Mouse (Mus musculus): ENCODE results near the gene Hecw1. TPM values are rescaled to one million over a fixed set of nuclear protein-coding genes. Genes with fewer than 3 reads are reported as not detected.

Gene Hecw1
- 18.8 and 22.3 TPM in 2 replicates for polyA plus RNA-seq (2016; fragmentation: Nextera tagmentation; extraction: Ambion mirVana)

- WGBS = 0% methylated on average over 14 of the region's 15 CpGs
- Histone ChIP-seq H3K36me3 (no peaks in the 10 kb centered on the region), H3K4me3 (peak within 1 kb of the TSS; percentile 52), H3K9ac (replicated peaks) (peak within 1 kb of the TSS; percentile 66), H3K4me2 (replicated peaks) (peak within 1 kb of the TSS; percentile 82), H3K4me1 (0 out of 2 replicates have a peak, but pooled peaks cover 4% of the 10 kb centered on the region), H3K9me3 (no peaks in the 10 kb centered on the region), H3K27ac (replicated peaks) (peak within 1 kb of the TSS; percentile 77), H3K27me3 (peaks cover 13% of the 10 kb centered on the region)
- peak; percentile 85 for ATAC-seq (ENCODE audit: low FRiP score, low read depth)
These were observed at the start of gene Hecw1 for GRCm38 (mm10) chr13:14522906-14523269. Gene Hecw1, minus strand, starts transcription at chr13:14523228.

- no peaks in the 10 kb centered on the region for H3K4me1 ChIP-seq
- no peaks in the 10 kb centered on the region for H3K9me3 ChIP-seq
- no peak overlapping the region for H3K27ac ChIP-seq (replicated peaks)
- no peak overlapping the region for H3K4me2 ChIP-seq (replicated peaks)
- 79% methylated on average over 1 of the region's 1 CpGs for WGBS
- no peak overlapping the region for H3K4me3 ChIP-seq
- H3K27me3 ChIP-seq = no peaks in the 10 kb centered on the region
- peak; percentile 41; the same call in 1 of the 2 replicates for ATAC-seq (ENCODE audit: low FRiP score, low read depth)
- no peaks in the 10 kb centered on the region for H3K36me3 ChIP-seq
- H3K9ac ChIP-seq (replicated peaks) = no peak overlapping the region
These were observed 38.3 kb upstream of the Hecw1 start for GRCm38 (mm10) chr13:14561336-14561735.

- H3K9ac ChIP-seq (replicated peaks) = no peak overlapping the region
- WGBS = 77% methylated on average over 2 of the region's 2 CpGs
- H3K4me3 ChIP-seq = no peak overlapping the region
- no peak overlapping the region for H3K27ac ChIP-seq (replicated peaks)
- no peaks in the 10 kb centered on the region for H3K36me3 ChIP-seq
- H3K9me3 ChIP-seq = no peaks in the 10 kb centered on the region
- no peak for ATAC-seq (ENCODE audit: low FRiP score, low read depth)
- H3K4me2 ChIP-seq (replicated peaks) = no peak overlapping the region
- H3K4me1 ChIP-seq = no peaks in the 10 kb centered on the region
- H3K27me3 ChIP-seq = no peaks in the 10 kb centered on the region
These were observed 29.6 kb upstream of the Hecw1 start for GRCm38 (mm10) chr13:14552628-14553027.

GRCm38 (mm10) chr13:14542860-14543259, 19.8 kb upstream of the Hecw1 start:
- Histone ChIP-seq H3K4me1 (no peaks in the 10 kb centered on the region), H3K27me3 (no peaks in the 10 kb centered on the region), H3K9me3 (no peaks in the 10 kb centered on the region), H3K36me3 (no peaks in the 10 kb centered on the region), H3K27ac (replicated peaks) (no peak overlapping the region), H3K4me3 (no peak overlapping the region), H3K9ac (replicated peaks) (no peak overlapping the region), H3K4me2 (replicated peaks) (no peak overlapping the region)
- ATAC-seq (ENCODE audit: low FRiP score, low read depth) = no peak
- WGBS = 78% methylated on average over 5 of the region's 5 CpGs

- H3K4me3 ChIP-seq = peak overlapping the region; percentile 52
- ATAC-seq (ENCODE audit: low FRiP score, low read depth) = peak; percentile 92
- peak overlapping the region; percentile 82 for H3K4me2 ChIP-seq (replicated peaks)
- 1% methylated on average over 38 of the region's 38 CpGs for WGBS
- H3K36me3 ChIP-seq = no peaks in the 10 kb centered on the region
- H3K27ac ChIP-seq (replicated peaks) = peak overlapping the region; percentile 77
- no peaks in the 10 kb centered on the region for H3K9me3 ChIP-seq
- 0 out of 2 replicates have a peak, but pooled peaks cover 4% of the 10 kb centered on the region for H3K4me1 ChIP-seq
- H3K9ac ChIP-seq (replicated peaks) = peak overlapping the region; percentile 66
- peaks cover 13% of the 10 kb centered on the region for H3K27me3 ChIP-seq
These were observed 711 bp downstream of the Hecw1 start for GRCm38 (mm10) chr13:14522128-14522905.

GRCm38 (mm10) chr13:14521746-14522127, 1.3 kb downstream of the Hecw1 start:
- Histone ChIP-seq H3K9me3 (no peaks in the 10 kb centered on the region), H3K4me3 (peak overlapping the region; percentile 52), H3K27me3 (peaks cover 13% of the 10 kb centered on the region), H3K4me2 (replicated peaks) (peak overlapping the region; percentile 82), H3K9ac (replicated peaks) (peak overlapping the region; percentile 66), H3K36me3 (no peaks in the 10 kb centered on the region), H3K27ac (replicated peaks) (peak overlapping the region; percentile 77), H3K4me1 (0 out of 2 replicates have a peak, but pooled peaks cover 4% of the 10 kb centered on the region)
- peak; percentile 8 for ATAC-seq (ENCODE audit: low FRiP score, low read depth)
- 20% methylated on average over 4 of the region's 4 CpGs for WGBS

- H3K4me2 ChIP-seq (replicated peaks) = peak overlapping the region; percentile 82
These were observed 3.4 kb downstream of the Hecw1 start for GRCm38 (mm10) chr13:14519605-14520004.

GRCm38 (mm10) chr13:14517478-14517877, 5.5 kb downstream of the Hecw1 start:
- no peak for ATAC-seq (ENCODE audit: low FRiP score, low read depth)
- Histone ChIP-seq H3K27me3 (0 out of 2 replicates have a peak, but pooled peaks cover 8% of the 10 kb centered on the region), H3K36me3 (no peaks in the 10 kb centered on the region), H3K4me1 (0 out of 2 replicates have a peak, but pooled peaks cover 2% of the 10 kb centered on the region), H3K4me3 (no peak overlapping the region), H3K27ac (replicated peaks) (no peak overlapping the region), H3K9ac (replicated peaks) (no peak overlapping the region), H3K9me3 (no peaks in the 10 kb centered on the region), H3K4me2 (replicated peaks) (no peak overlapping the region)
- 92% methylated on average over 3 of the region's 3 CpGs for WGBS

More at GRCm38 (mm10) chr13:14519605-14520004, 3.4 kb downstream of the Hecw1 start:
- ATAC-seq (ENCODE audit: low FRiP score, low read depth) = no peak
- no peak overlapping the region for H3K9ac ChIP-seq (replicated peaks)
- H3K4me3 ChIP-seq = no peak overlapping the region
- 0 out of 2 replicates have a peak, but pooled peaks cover 4% of the 10 kb centered on the region for H3K4me1 ChIP-seq
- H3K27me3 ChIP-seq = peaks cover 13% of the 10 kb centered on the region
- no peak overlapping the region for H3K27ac ChIP-seq (replicated peaks)
- no peaks in the 10 kb centered on the region for H3K9me3 ChIP-seq
- WGBS = 85% methylated on average over 3 of the region's 3 CpGs
- no peaks in the 10 kb centered on the region for H3K36me3 ChIP-seq

- no peak for ATAC-seq (ENCODE audit: low FRiP score, low read depth)
- WGBS = 89% methylated on average over 2 of the region's 2 CpGs
- Histone ChIP-seq H3K4me3 (no peak overlapping the region), H3K36me3 (no peaks in the 10 kb centered on the region), H3K9me3 (no peaks in the 10 kb centered on the region), H3K27me3 (no peaks in the 10 kb centered on the region), H3K4me2 (replicated peaks) (no peak overlapping the region), H3K27ac (replicated peaks) (no peak overlapping the region), H3K9ac (replicated peaks) (no peak overlapping the region), H3K4me1 (no peaks in the 10 kb centered on the region)
These were observed 7.9 kb downstream of the Hecw1 start for GRCm38 (mm10) chr13:14515106-14515505.

- no peaks in the 10 kb centered on the region for H3K4me1 ChIP-seq
- H3K36me3 ChIP-seq = no peaks in the 10 kb centered on the region
- no peak overlapping the region for H3K4me3 ChIP-seq
- H3K27ac ChIP-seq (replicated peaks) = no peak overlapping the region
- H3K9ac ChIP-seq (replicated peaks) = no peak overlapping the region
- H3K4me2 ChIP-seq (replicated peaks) = no peak overlapping the region
- no peak for ATAC-seq (ENCODE audit: low FRiP score, low read depth)
- H3K9me3 ChIP-seq = no peaks in the 10 kb centered on the region
- no peaks in the 10 kb centered on the region for H3K27me3 ChIP-seq
These were observed 9.1 kb downstream of the Hecw1 start for GRCm38 (mm10) chr13:14513934-14514333.

GRCm38 (mm10) chr13:14506765-14507164, 16.3 kb downstream of the Hecw1 start:
- Histone ChIP-seq H3K4me2 (replicated peaks) (no peak overlapping the region), H3K27me3 (no peaks in the 10 kb centered on the region), H3K9ac (replicated peaks) (no peak overlapping the region), H3K36me3 (no peaks in the 10 kb centered on the region), H3K9me3 (no peaks in the 10 kb centered on the region), H3K4me1 (no peaks in the 10 kb centered on the region), H3K4me3 (no peak overlapping the region), H3K27ac (replicated peaks) (no peak overlapping the region)
- WGBS = 90% methylated on average over 5 of the region's 5 CpGs
- no peak for ATAC-seq (ENCODE audit: low FRiP score, low read depth)

GRCm38 (mm10) chr13:14500251-14500650, 22.8 kb downstream of the Hecw1 start:
- Histone ChIP-seq H3K36me3 (no peaks in the 10 kb centered on the region), H3K27ac (replicated peaks) (no peak overlapping the region), H3K4me2 (replicated peaks) (no peak overlapping the region), H3K4me3 (no peak overlapping the region), H3K9ac (replicated peaks) (no peak overlapping the region), H3K27me3 (no peaks in the 10 kb centered on the region), H3K4me1 (no peaks in the 10 kb centered on the region), H3K9me3 (no peaks in the 10 kb centered on the region)
- 28% methylated on average over 1 of the region's 1 CpGs for WGBS
- no peak for ATAC-seq (ENCODE audit: low FRiP score, low read depth)
